Mouse (Mus musculus): Measurements from ENCODE around the gene Nkd1. TPM values are rescaled to one million over a fixed set of nuclear protein-coding genes. Genes with fewer than 3 reads are reported as not detected.

Nkd1 gene
- total RNA-seq, 4 experiments from 2014 or later, result 0.97 to 1.5 (median 1.4) TPM

Other genes with a start within 250 kb of the Nkd1 start
- gene Adcy7, start 249.0 kb upstream of the Nkd1 start, total RNA-seq (2022), result 1 to 10 TPM; 1.2 to 2.8 (median 1.7) TPM
- 10 to 100 TPM; 59.4 to 67.6 (median 63.1) TPM for gene Brd7, start 159.2 kb upstream of the Nkd1 start, total RNA-seq (2022)
- under 1 TPM in 2 of 4 experiments, not detected in 2; 0.21 to 0.52 TPM for gene Snx20, start 114.8 kb downstream of the Nkd1 start, total RNA-seq (2022)
- gene Nod2, start 126.0 kb downstream of the Nkd1 start, total RNA-seq (2022), result under 1 TPM; 0.13 to 0.29 (median 0.20) TPM
- 10 to 100 TPM; 19.6 to 25.1 (median 24.0) TPM for gene Cyld, start 175.7 kb downstream of the Nkd1 start, total RNA-seq (2022)

Measured in gastrocnemius, adult 8-10 months (tissue).